Mouse (Mus musculus): ENCODE measurements at regions not wholly inside any gene's neighbourhood (a gene's known extent, or its start where the extent isn't known, plus 50 kb on each side); places are given as distances from the start of the nearest gene placed in this dataset.

DNA sequence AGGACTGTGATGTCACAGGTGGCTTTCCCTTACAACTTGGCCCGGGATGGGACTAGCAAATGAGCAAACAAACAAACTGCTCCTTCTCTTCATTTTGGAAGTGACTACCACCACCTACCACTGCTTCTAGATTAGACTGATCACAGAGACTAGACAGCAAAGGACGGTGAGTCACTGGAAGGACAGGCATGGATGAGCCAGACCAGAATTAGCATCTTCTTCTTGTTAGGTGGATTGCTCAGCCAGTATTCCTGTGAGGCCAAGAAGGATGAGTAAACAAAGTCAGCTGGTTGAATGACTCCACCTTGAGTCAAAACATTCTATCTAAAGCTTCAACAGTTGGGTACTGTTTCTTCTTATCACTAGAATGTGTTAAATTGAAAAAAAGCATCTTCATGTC lies 385.1 kb upstream of the Mon1b start:
- no peak for ATAC-seq (ENCODE audit: low FRiP score, low read depth)
- 86% methylated on average over 2 of the region's 2 CpGs for WGBS
- Histone ChIP-seq H3K4me2 (replicated peaks) (no peak overlapping the region), H3K4me1 (no peaks in the 10 kb centered on the region), H3K27ac (replicated peaks) (no peak overlapping the region), H3K9me3 (no peaks in the 10 kb centered on the region), H3K4me3 (no peak overlapping the region), H3K27me3 (no peaks in the 10 kb centered on the region), H3K9ac (replicated peaks) (no peak overlapping the region), H3K36me3 (no peaks in the 10 kb centered on the region)

DNA sequence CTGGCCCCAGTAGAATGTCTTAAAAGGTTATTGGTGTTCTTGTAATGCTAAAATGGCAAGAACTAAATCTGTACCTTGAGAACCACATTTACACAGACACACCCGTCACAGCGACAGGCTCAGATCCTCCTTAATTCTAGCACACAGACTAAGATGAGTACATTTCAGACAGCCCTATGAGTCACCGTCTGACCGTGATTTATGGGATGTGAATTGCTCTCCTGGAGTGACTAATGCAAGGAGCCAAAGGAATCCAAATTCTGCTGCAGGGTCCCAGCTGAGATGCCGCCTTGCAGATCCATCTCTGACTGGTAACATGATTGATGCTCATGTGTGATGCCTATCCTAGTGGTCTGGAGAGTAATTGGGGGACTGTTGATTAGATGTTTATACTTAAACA lies 381.3 kb upstream of the Mon1b start:
- Histone ChIP-seq H3K4me2 (replicated peaks) (no peak overlapping the region), H3K9me3 (no peaks in the 10 kb centered on the region), H3K4me3 (no peak overlapping the region), H3K27me3 (no peaks in the 10 kb centered on the region), H3K9ac (replicated peaks) (no peak overlapping the region), H3K36me3 (no peaks in the 10 kb centered on the region), H3K27ac (replicated peaks) (no peak overlapping the region), H3K4me1 (no peaks in the 10 kb centered on the region)
- WGBS = 89% methylated on average over 5 of the region's 5 CpGs
- ATAC-seq (ENCODE audit: low FRiP score, low read depth) = no peak

DNA sequence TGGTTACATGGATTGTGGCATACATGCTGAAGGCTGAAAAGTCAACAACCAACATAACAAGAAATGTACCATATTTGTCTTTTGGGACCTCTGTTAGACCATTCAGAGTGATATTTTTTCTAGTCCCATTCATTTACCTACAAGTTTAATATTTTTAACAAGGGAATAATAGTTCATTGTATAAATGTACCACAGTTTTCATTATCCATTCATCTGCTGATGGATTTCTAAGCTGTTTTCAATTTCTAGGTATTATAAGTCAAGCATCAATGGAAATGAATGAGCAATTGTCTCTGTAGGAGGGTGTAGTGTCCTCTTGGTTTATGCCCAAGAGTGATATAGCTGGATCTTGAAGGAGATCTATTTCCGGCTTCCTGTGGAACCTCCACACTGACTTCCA lies 375.9 kb upstream of the Mon1b start:
- Histone ChIP-seq H3K9me3 (no peaks in the 10 kb centered on the region), H3K36me3 (no peaks in the 10 kb centered on the region), H3K4me1 (no peaks in the 10 kb centered on the region; the same call in 1 of the 2 replicates)

DNA sequence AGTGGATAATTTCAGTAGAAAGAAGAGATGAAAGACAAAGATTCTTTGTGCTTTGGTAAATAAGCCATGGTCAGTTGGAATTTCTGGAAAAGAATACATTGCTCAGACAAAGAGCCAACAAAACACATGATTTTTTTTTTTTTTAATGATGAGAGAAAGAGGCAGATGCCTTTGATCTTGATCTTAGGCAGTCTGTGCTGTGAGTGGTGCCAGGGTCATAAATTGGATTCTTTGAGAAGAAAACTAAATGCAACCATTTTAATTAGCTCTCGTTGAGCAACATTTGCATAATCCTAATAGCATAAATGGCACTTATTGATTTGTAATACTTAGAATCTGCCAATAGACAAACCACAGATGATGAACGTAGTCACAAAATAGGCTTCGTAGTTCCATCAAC lies 372.1 kb upstream of the Mon1b start:
- no peaks in the 10 kb centered on the region; the same call in 1 of the 2 replicates for H3K4me1 ChIP-seq
- H3K4me3 ChIP-seq = no peak overlapping the region
- no peaks in the 10 kb centered on the region for H3K27me3 ChIP-seq
- WGBS = 71% methylated on average over 3 of the region's 3 CpGs
- no peak overlapping the region for H3K4me2 ChIP-seq (replicated peaks)
- ATAC-seq (ENCODE audit: low FRiP score, low read depth) = no peak
- no peak overlapping the region for H3K9ac ChIP-seq (replicated peaks)
- H3K27ac ChIP-seq (replicated peaks) = no peak overlapping the region
- no peaks in the 10 kb centered on the region for H3K36me3 ChIP-seq
- no peaks in the 10 kb centered on the region for H3K9me3 ChIP-seq

More for the DNA sequence above, 375.9 kb upstream of the Mon1b start:
- H3K27ac ChIP-seq (replicated peaks) = no peak overlapping the region
- no peak overlapping the region for H3K4me2 ChIP-seq (replicated peaks)
- WGBS = 94% methylated on average over 1 of the region's 1 CpGs
- no peak overlapping the region for H3K4me3 ChIP-seq
- no peak overlapping the region for H3K9ac ChIP-seq (replicated peaks)
- no peaks in the 10 kb centered on the region for H3K27me3 ChIP-seq
- ATAC-seq (ENCODE audit: low FRiP score, low read depth) = no peak

DNA sequence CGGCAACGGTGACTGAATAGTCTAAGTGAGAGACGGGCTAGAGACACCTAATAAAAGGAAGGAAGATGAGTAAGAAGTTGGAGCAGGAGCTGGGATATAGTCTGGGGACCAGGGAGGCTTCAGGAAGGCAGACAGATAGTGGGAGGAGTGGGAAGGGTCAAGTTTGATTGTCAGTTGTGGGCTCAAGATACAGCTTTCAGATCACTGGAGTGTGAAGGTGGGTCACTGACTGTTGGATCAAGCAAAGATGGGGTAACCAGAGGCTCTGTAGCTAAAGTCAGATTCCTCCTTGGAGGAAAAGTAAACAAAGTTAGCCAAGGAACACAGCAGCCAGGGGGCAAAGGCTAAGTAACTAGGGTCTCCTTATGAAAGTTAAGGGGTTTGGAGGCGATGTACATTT lies 364.1 kb upstream of the Mon1b start:
- H3K36me3 ChIP-seq = no peaks in the 10 kb centered on the region
- no peak overlapping the region for H3K9ac ChIP-seq (replicated peaks)
- whole genome bisulfite sequencing = 93% methylated on average over 4 of the region's 4 CpGs
- ATAC-seq (ENCODE audit: low FRiP score, low read depth) = no peak
- H3K4me1 ChIP-seq = no peaks in the 10 kb centered on the region
- no peak overlapping the region for H3K4me3 ChIP-seq
- H3K9me3 ChIP-seq = no peaks in the 10 kb centered on the region
- no peak overlapping the region for H3K4me2 ChIP-seq (replicated peaks)
- no peak overlapping the region for H3K27ac ChIP-seq (replicated peaks)
- H3K27me3 ChIP-seq = no peaks in the 10 kb centered on the region

DNA sequence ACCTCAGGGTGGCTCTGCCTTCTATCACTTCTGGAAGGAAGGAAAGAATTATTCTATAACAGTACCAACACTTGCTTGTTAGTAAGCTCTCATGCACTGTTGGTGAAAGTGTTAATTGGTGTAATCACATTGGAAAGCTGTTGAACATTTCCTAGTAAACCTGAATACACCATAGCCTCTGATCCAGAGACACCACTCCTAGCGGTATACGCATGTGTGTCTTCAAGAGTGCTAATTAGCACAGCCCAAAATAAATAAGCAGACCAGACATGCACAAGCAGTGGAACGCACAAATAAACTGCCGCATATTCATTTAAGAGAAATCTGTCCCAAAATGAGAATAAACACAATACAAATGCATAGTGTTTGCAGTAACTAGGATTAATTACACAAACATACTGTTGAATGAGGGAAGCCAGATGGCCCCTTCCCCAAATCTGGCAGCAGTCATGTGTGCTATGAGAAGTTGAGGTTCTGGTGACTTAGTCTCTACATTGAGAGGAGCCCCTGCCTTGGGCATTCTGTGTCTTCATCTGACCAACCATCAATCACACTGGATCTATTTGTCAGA lies 335.0 kb upstream of the Mon1b start:
- H3K27me3 ChIP-seq = no peaks in the 10 kb centered on the region
- H3K4me3 ChIP-seq = no peak overlapping the region
- ATAC-seq (ENCODE audit: low FRiP score, low read depth) = no peak
- no peaks in the 10 kb centered on the region for H3K4me1 ChIP-seq
- H3K9ac ChIP-seq (replicated peaks) = no peak overlapping the region
- H3K27ac ChIP-seq (replicated peaks) = no peak overlapping the region
- no peaks in the 10 kb centered on the region for H3K36me3 ChIP-seq
- WGBS = 91% methylated on average over 4 of the region's 4 CpGs
- H3K9me3 ChIP-seq = 0 out of 2 replicates have a peak, but pooled peaks cover 4% of the 10 kb centered on the region
- H3K4me2 ChIP-seq (replicated peaks) = no peak overlapping the region

DNA sequence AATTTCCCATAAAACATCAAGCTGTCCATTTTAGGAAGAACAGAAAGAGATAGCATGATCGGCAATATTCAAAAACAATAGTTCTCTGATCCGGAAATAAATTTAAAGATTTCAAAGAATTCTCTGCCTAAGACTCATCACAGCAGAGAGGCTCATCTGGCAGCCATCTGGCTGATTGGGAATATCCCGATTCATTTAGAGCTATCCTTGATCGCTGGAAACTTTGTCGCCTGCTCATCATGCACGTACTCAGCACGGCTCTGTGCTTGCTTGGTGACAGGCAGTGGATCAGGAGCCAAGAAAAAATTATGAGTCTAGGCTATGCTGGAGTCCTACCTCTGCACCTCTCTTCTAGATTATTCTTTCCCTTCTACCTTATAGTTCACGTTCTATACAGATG lies 332.0 kb upstream of the Mon1b start:
- Histone ChIP-seq H3K36me3 (no peaks in the 10 kb centered on the region), H3K27ac (replicated peaks) (no peak overlapping the region), H3K9ac (replicated peaks) (no peak overlapping the region), H3K4me3 (no peak overlapping the region), H3K4me1 (no peaks in the 10 kb centered on the region), H3K4me2 (replicated peaks) (no peak overlapping the region), H3K27me3 (no peaks in the 10 kb centered on the region), H3K9me3 (0 out of 2 replicates have a peak, but pooled peaks cover 4% of the 10 kb centered on the region)
- no peak for ATAC-seq (ENCODE audit: low FRiP score, low read depth)
- WGBS = 84% methylated on average over 8 of the region's 8 CpGs

DNA sequence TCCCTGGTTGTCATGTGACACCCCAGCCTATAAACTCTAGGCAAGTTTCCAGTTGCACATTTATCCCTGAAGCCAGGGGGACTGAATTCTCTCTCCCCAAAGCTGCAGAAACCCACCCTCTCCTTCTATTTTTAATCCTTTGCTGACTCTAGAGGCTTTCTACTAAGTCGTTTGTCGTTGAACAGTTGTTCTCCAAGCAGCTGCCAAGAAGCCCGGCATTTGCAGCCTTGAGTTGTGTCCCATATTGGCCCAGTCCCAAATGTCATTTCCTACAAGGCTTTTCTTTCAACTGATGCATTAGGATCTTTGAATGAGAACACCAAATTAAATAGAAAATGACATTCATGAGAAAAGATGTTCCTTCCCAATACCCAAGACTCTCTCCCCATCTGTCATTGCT lies 318.2 kb upstream of the Mon1b start:
- Histone ChIP-seq H3K36me3 (no peaks in the 10 kb centered on the region), H3K4me2 (replicated peaks) (no peak overlapping the region), H3K4me1 (no peaks in the 10 kb centered on the region), H3K4me3 (no peak overlapping the region), H3K9me3 (no peaks in the 10 kb centered on the region), H3K27ac (replicated peaks) (no peak overlapping the region), H3K9ac (replicated peaks) (no peak overlapping the region), H3K27me3 (no peaks in the 10 kb centered on the region)
- no peak for ATAC-seq (ENCODE audit: low FRiP score, low read depth)
- 75% methylated on average over 3 of the region's 3 CpGs for WGBS

DNA sequence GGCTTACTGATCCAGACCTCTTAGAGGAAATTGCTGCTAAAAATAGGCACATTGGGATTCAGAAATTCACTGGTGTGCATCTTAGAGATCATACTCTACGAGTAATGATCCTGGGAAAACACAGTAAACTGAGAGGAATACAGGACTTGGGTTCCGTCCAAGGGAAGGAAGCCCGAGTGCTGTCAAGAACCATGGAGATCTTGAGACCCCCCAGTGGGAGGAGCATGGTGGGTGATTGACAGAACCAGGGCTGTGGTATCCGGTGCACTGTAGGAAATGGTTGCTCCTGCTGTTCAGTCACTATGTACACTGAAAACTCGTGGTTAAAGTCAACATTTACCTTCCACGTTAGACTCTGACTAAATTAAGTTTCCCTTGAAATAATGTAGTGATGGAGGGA lies 303.8 kb upstream of the Mon1b start:
- Histone ChIP-seq H3K27me3 (no peaks in the 10 kb centered on the region), H3K9ac (replicated peaks) (no peak overlapping the region), H3K4me3 (no peak overlapping the region), H3K9me3 (no peaks in the 10 kb centered on the region), H3K36me3 (no peaks in the 10 kb centered on the region), H3K27ac (replicated peaks) (no peak overlapping the region), H3K4me2 (replicated peaks) (no peak overlapping the region), H3K4me1 (no peaks in the 10 kb centered on the region)
- ATAC-seq (ENCODE audit: low FRiP score, low read depth) = no peak
- 68% methylated on average over 6 of the region's 6 CpGs for WGBS

DNA sequence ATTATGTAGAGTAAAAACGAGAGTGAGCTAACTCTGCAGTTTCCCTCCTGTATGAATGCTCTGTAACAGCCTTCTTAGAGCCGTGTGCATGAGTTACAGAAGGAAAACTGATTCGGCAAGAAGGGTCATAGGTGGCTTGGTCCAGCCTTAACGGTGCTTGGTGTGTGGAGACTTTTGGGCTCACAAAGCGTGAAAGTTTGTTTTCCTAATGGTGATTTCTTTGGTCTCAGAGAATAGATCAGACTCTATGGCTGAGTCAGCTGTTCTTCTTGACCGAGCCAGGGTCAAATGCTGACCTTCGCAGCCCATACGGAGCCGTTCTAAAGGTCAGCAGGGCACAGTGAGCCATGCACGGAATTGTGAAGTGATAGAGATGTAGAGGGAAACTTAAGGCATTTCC lies 294.1 kb upstream of the Mon1b start:
- Histone ChIP-seq H3K27ac (replicated peaks) (no peak overlapping the region), H3K9me3 (no peaks in the 10 kb centered on the region), H3K27me3 (no peaks in the 10 kb centered on the region), H3K4me2 (replicated peaks) (no peak overlapping the region), H3K9ac (replicated peaks) (no peak overlapping the region), H3K4me3 (no peak overlapping the region), H3K4me1 (no peaks in the 10 kb centered on the region), H3K36me3 (no peaks in the 10 kb centered on the region)
- ATAC-seq (ENCODE audit: low FRiP score, low read depth) = no peak
- 36% methylated on average over 10 of the region's 10 CpGs for WGBS

DNA sequence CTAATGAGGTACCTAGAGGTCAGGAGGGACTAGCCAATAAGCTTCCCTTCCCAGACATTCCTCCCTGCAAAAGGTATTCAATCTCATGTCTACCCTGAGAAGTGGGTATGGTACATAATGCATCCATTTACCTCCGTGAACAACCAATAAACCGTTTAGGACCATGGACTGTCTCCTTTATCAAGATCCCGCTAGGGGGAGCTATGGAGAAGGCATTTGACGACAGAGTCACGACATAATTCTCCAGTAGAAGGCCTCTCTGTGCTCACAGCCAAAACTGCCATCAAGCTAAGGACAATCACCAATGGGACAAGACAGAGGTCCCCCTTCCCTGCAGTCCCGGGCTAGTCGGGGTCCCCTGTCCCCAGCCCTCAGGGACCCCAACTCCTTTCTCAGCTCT lies 273.5 kb upstream of the Mon1b start:
- Histone ChIP-seq H3K9ac (replicated peaks) (no peak overlapping the region), H3K4me3 (no peak overlapping the region), H3K9me3 (no peaks in the 10 kb centered on the region), H3K36me3 (no peaks in the 10 kb centered on the region), H3K27ac (replicated peaks) (no peak overlapping the region), H3K27me3 (no peaks in the 10 kb centered on the region), H3K4me2 (replicated peaks) (no peak overlapping the region), H3K4me1 (no peaks in the 10 kb centered on the region)
- WGBS = 56% methylated on average over 7 of the region's 7 CpGs
- no peak for ATAC-seq (ENCODE audit: low FRiP score, low read depth)

DNA sequence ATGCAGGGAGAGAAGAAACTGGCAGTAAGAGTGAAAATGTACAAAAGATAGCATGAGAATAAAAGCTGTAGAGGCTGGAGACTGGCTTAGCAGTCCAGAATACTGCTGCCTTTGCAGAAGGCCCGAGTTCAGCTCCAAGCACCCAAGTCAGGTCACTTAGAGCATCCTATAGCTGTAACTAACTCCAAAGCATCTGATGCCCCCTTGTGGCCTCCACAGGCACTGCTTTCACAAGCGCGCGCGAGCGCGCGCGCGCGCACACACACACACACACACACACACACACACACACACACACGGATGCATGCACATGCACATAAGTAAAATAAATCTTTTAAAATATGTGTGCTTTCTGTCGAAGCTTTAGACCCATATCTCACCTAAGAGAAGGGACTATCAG lies 271.2 kb upstream of the Mon1b start:
- ATAC-seq (ENCODE audit: low FRiP score, low read depth) = no peak
- Histone ChIP-seq H3K4me1 (no peaks in the 10 kb centered on the region), H3K36me3 (no peaks in the 10 kb centered on the region), H3K4me2 (replicated peaks) (no peak overlapping the region), H3K9ac (replicated peaks) (no peak overlapping the region), H3K27me3 (no peaks in the 10 kb centered on the region), H3K27ac (replicated peaks) (no peak overlapping the region), H3K9me3 (no peaks in the 10 kb centered on the region), H3K4me3 (no peak overlapping the region)
- 95% methylated on average over 13 of the region's 13 CpGs for WGBS

DNA sequence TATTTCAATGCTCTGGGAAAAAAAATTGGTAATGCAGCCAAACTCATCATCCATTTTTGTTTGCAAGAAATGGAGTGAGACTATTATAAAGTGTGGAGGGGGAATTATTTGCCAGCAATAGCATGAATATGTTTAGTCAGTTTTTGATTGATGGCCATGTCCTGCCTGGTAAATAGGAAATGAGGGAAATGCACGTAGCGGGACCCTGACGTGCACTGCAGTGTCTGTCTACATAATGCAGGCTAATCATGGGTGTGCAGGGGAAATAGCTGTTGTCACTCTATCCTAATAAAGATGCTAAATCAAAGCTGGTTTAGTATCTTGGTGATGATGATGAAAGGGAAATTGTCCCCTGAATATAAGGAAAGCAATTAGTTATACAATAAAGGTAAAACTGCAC lies 251.9 kb upstream of the Mon1b start:
- no peaks in the 10 kb centered on the region for H3K27me3 ChIP-seq
- 68% methylated on average over 3 of the region's 3 CpGs for WGBS
- H3K27ac ChIP-seq (replicated peaks) = no peak overlapping the region
- no peaks in the 10 kb centered on the region for H3K4me1 ChIP-seq
- H3K4me2 ChIP-seq (replicated peaks) = no peak overlapping the region
- H3K4me3 ChIP-seq = no peak overlapping the region
- no peak for ATAC-seq (ENCODE audit: low FRiP score, low read depth)
- H3K9me3 ChIP-seq = no peaks in the 10 kb centered on the region
- H3K9ac ChIP-seq (replicated peaks) = no peak overlapping the region
- H3K36me3 ChIP-seq = no peaks in the 10 kb centered on the region
